Mouse (Mus musculus) gastrocnemius, adult 2 months (tissue): ENCODE data around the gene Pcx. TPM values are rescaled to one million over a fixed set of nuclear protein-coding genes. Genes with fewer than 3 reads are reported as not detected.
A peak's percentile ranks its signal among the peaks of the same experiment; 100 is the strongest.

Experiments
- DNase-seq: peaks from one replicate; pipeline ENCODE4 v3.0.0; 2022
- H3K27ac ChIP-seq: fragments of 200-600 bp; 2 replicates; pipeline ENCODE4 v1.8.1; 2022; ENCODE audit warnings: mild to moderate bottlenecking
- H3K4me3 ChIP-seq: fragments of 200-600 bp; 2 replicates; pipeline ENCODE4 v1.8.1; 2022; ENCODE audit warnings: mild to moderate bottlenecking, moderate library complexity
- CTCF ChIP-seq: fragments of 200-600 bp; IDR thresholded peaks from 2 replicates; pipeline ENCODE4 v1.8.1; 2022; ENCODE audit warnings: antibody characterized with exemption, mild to moderate bottlenecking, moderate library complexity
- intact Hi-C: fragments of 180-260 bp; cut with DNase I; formaldehyde crosslinking; loops from one replicate; pipeline ENCODE4 v1.15.1; 2025
- total RNA-seq, 2 experiments: library from RNA; stranded (reverse); gene quantifications; 2 replicates each; pipeline ENCODE4 v1.2.3; 2021

Pcx gene
- total RNA-seq, 2 experiments from 2014 or later, result 94.6 to 119 TPM

GRCm38 (mm10) chr19:4540992-4541391, 30.7 kb downstream of the Pcx start:
- peak; percentile 38 for DNase-seq
- Histone ChIP-seq H3K27ac (peak overlapping the region; percentile 83), H3K4me3 (no peak overlapping the region)
- TF ChIP-seq CTCF, result no peak
- intact Hi-C loops, result loop anchor here (5.0 kb wide), 1 partner anchor 36 kb away; no protein-coding TSS in a partner anchor

GRCm38 (mm10) chr19:4542081-4542480, 31.8 kb downstream of the Pcx start:
- Histone ChIP-seq H3K27ac (peak overlapping the region; percentile 83), H3K4me3 (no peak overlapping the region)
- no peak for DNase-seq
- intact Hi-C loops, result loop anchor here (5.0 kb wide), 1 partner anchor 35 kb away; no protein-coding TSS in a partner anchor
- no peak for TF ChIP-seq CTCF

GRCm38 (mm10) chr19:4545091-4545490, 34.8 kb downstream of the Pcx start:
- intact Hi-C loops, result no loop called here
- DNase-seq, result no peak
- TF ChIP-seq CTCF, result no peak
- Histone ChIP-seq H3K4me3 (no peak overlapping the region), H3K27ac (no peak overlapping the region)

- DNase-seq, result no peak
- H3K27ac ChIP-seq, result no peak overlapping the region
- no peak overlapping the region for H3K4me3 ChIP-seq
- intact Hi-C loops, result no loop called here
- TF ChIP-seq CTCF, result no peak
These were observed 35.6 kb downstream of the Pcx start for GRCm38 (mm10) chr19:4545841-4546240.

GRCm38 (mm10) chr19:4547801-4548200, 37.5 kb downstream of the Pcx start:
- no peak for TF ChIP-seq CTCF
- intact Hi-C loops, result no loop called here

GRCm38 (mm10) chr19:4548305-4548883, 38.1 kb downstream of the Pcx start:
- intact Hi-C loops, result no loop called here
- no peak for TF ChIP-seq CTCF
- Histone ChIP-seq H3K4me3 (no peak overlapping the region), H3K27ac (0 out of 2 replicates have a peak overlapping the region, but pooled peaks have one; percentile 1)
- no peak for DNase-seq

More at GRCm38 (mm10) chr19:4547801-4548200, 37.5 kb downstream of the Pcx start:
- Histone ChIP-seq H3K27ac (no peak overlapping the region), H3K4me3 (no peak overlapping the region)
- no peak for DNase-seq

GRCm38 (mm10) chr19:4554248-4554647, 44.0 kb downstream of the Pcx start:
- DNase-seq, result no peak
- no peak for TF ChIP-seq CTCF
- Histone ChIP-seq H3K27ac (peak overlapping the region; percentile 54), H3K4me3 (no peak overlapping the region)
- intact Hi-C loops, result no loop called here

GRCm38 (mm10) chr19:4555086-4555485, 44.8 kb downstream of the Pcx start:
- no peak overlapping the region for H3K4me3 ChIP-seq
- no peak for DNase-seq
- H3K27ac ChIP-seq, result no peak overlapping the region; the same call in 1 of the 2 replicates
- TF ChIP-seq CTCF, result no peak
- intact Hi-C loops, result no loop called here

GRCm38 (mm10) chr19:4556787-4557186, 46.5 kb downstream of the Pcx start:
- no peak overlapping the region for H3K4me3 ChIP-seq
- H3K27ac ChIP-seq, result no peak overlapping the region
- TF ChIP-seq CTCF, result no peak
- DNase-seq, result no peak
- intact Hi-C loops, result no loop called here

- Histone ChIP-seq H3K4me3 (no peak overlapping the region), H3K27ac (peak overlapping the region; percentile 67)
- no peak for TF ChIP-seq CTCF
- DNase-seq, result peak; percentile 37
- intact Hi-C loops, result no loop called here
These were observed 47.7 kb downstream of the Pcx start for GRCm38 (mm10) chr19:4557796-4558569.

- intact Hi-C loops, result no loop called here
- TF ChIP-seq CTCF, result no peak
- no peak overlapping the region for H3K4me3 ChIP-seq
- peak overlapping the region; percentile 67 for H3K27ac ChIP-seq
- peak; percentile 29 for DNase-seq
These were observed 48.3 kb downstream of the Pcx start for GRCm38 (mm10) chr19:4558570-4558955.

GRCm38 (mm10) chr19:4559011-4559410, 48.7 kb downstream of the Pcx start:
- TF ChIP-seq CTCF, result no peak
- no peak overlapping the region for H3K4me3 ChIP-seq
- no peak for DNase-seq
- intact Hi-C loops, result no loop called here
- H3K27ac ChIP-seq, result peak overlapping the region; percentile 67

GRCm38 (mm10) chr19:4559588-4559987, 49.3 kb downstream of the Pcx start:
- intact Hi-C loops, result no loop called here
- DNase-seq, result no peak
- TF ChIP-seq CTCF, result no peak

More at GRCm38 (mm10) chr19:4559588-4559987, 49.3 kb downstream of the Pcx start:
- no peak overlapping the region for H3K4me3 ChIP-seq
- peak overlapping the region; percentile 48 for H3K27ac ChIP-seq
